Comparison of ENCODE assay signal across 19 mouse cellular contexts in genomic region chr14:36502076-36502994, GRCm38 (mm10).
A peak's percentile ranks its signal among the peaks of the same experiment; 100 is the strongest.
DNase-seq lines count a peak whose midpoint lies in the region; ATAC-seq lines count a peak whose summit lies in the region.
"Had no signal": no experiment of that assay in that cellular context is flagged by ENCODE, and none has a peak within 500 bp of the region (broad histone marks: within the 10 kb centered on the region; RNA-seq: fewer than 3 reads in every experiment).

No protein-coding gene starts in this region.

- H3K4me1 ChIP-seq in forebrain, embryonic 13.5 days = no peaks in the 10 kb centered on the region
- no peaks in the 10 kb centered on the region for H3K4me1 ChIP-seq in forebrain, embryonic 10.5 days
- no peaks in the 10 kb centered on the region for H3K4me1 ChIP-seq in heart, embryonic 11.5 days (ENCODE audit: control insufficient read depth, insufficient read depth, low read length)

- H3K36me3 ChIP-seq in forebrain, embryonic 13.5 days (ENCODE audit: poor library complexity, severe bottlenecking) = no peaks in the 10 kb centered on the region
- no peaks in the 10 kb centered on the region for H3K36me3 ChIP-seq in forebrain, embryonic 10.5 days (replicated peaks)
- H3K36me3 ChIP-seq in heart, embryonic 11.5 days (ENCODE audit: control insufficient read depth, insufficient read depth, low read length) = no peaks in the 10 kb centered on the region

- no peak overlapping the region for H3K27ac ChIP-seq in forebrain, embryonic 13.5 days
- H3K27ac ChIP-seq in forebrain, embryonic 10.5 days = no peak overlapping the region
- no peak overlapping the region for H3K27ac ChIP-seq in heart, embryonic 11.5 days (ENCODE audit: low read depth, low read length)
- H3K27ac ChIP-seq: left cerebral cortex, adult 2 months had no signal

- H3K4me3 ChIP-seq in forebrain, embryonic 13.5 days = no peak overlapping the region
- no peak overlapping the region for H3K4me3 ChIP-seq in forebrain, embryonic 10.5 days
- H3K4me3 ChIP-seq in heart, embryonic 11.5 days (ENCODE audit: low read depth, low read length) = no peak overlapping the region
- H3K4me3 ChIP-seq: left cerebral cortex, adult 2 months had no signal

- WGBS in forebrain, embryonic 13.5 days = 65% methylated on average over 2 of the region's 2 CpGs
- 84% methylated on average over 2 of the region's 2 CpGs for WGBS in forebrain, embryonic 10.5 days
- WGBS in heart, embryonic 11.5 days (ENCODE audit: insufficient replicate concordance) = 70% methylated on average over 2 of the region's 2 CpGs

- H3K9me3 ChIP-seq in forebrain, embryonic 13.5 days (replicated peaks) = no peaks in the 10 kb centered on the region
- H3K9me3 ChIP-seq in forebrain, embryonic 10.5 days = no peaks in the 10 kb centered on the region
- H3K9me3 ChIP-seq in heart, embryonic 11.5 days (replicated peaks; ENCODE audit: control insufficient read depth, low read length) = no peaks in the 10 kb centered on the region

- ATAC-seq in forebrain, embryonic 13.5 days = 0 out of 2 replicates have a peak, but pooled peaks have one; percentile 27
- peak; percentile 91 to 92 for ATAC-seq in hematopoietic stem cell, adult 5-6 weeks (replicated peaks in 1 of 2; ENCODE audit: insufficient read depth in 1 of 2, low FRiP score in 2 of 2, low TSS enrichment in 1 of 2, low read depth in 1 of 2, poor library complexity in 2 of 2, severe bottlenecking in 2 of 2)
- ATAC-seq in activated CD4-positive, CD25-positive, alpha-beta regulatory T cell, adult 4 months = no peak
- ATAC-seq in heart, embryonic 11.5 days (replicated peaks; ENCODE audit: insufficient number of reproducible peaks, low FRiP score, low TSS enrichment) = no peak
- ATAC-seq: Patski had no signal

- no peak for DNase-seq in forebrain, embryonic 10.5 days (ENCODE audit: extremely low spot score, low spot score)
- peak; percentile 15 to 26 for DNase-seq in left cerebral cortex, postnatal 10 days (ENCODE audit: extremely low spot score in 1 of 2, low spot score in 2 of 2)
- no peak for DNase-seq in left cerebral cortex, postnatal 36 days (ENCODE audit: low spot score in 2 of 2)
- DNase-seq in Muller cell, postnatal 12 days (ENCODE audit: inconsistent ontology term) = peak; percentile 38
- DNase-seq: cerebellum, adult 11-12 months; gastrocnemius, postnatal 10 days; heart, postnatal 10 days; kidney, adult 2 months; kidney, postnatal 4 days; liver; lung, adult 18-20 months; lung, postnatal 36 days; thymus, postnatal 36 days had no signal

- intact Hi-C loops in left cerebral cortex, postnatal 10 days (cut with DNase I) = no loop called here
- intact Hi-C loops in left cerebral cortex, postnatal 36 days (cut with DNase I) = no loop called here

- no peaks in the 10 kb centered on the region for H3K27me3 ChIP-seq in forebrain, embryonic 13.5 days
- no peaks in the 10 kb centered on the region for H3K27me3 ChIP-seq in forebrain, embryonic 10.5 days (ENCODE audit: poor library complexity, severe bottlenecking)
- H3K27me3 ChIP-seq in heart, embryonic 11.5 days (ENCODE audit: control insufficient read depth, insufficient read depth, low read length) = no peaks in the 10 kb centered on the region
- H3K27me3 ChIP-seq: Patski had no signal

- no peak overlapping the region for H3K4me2 ChIP-seq in forebrain, embryonic 13.5 days
- no peak overlapping the region for H3K4me2 ChIP-seq in heart, embryonic 11.5 days

- H3K9ac ChIP-seq in forebrain, embryonic 13.5 days = no peak overlapping the region
- no peak overlapping the region for H3K9ac ChIP-seq in heart, embryonic 11.5 days (ENCODE audit: low read depth, low read length)

Comparison
In these comparisons a context has a peak if more than half of its experiments do, and no peak if none do; other contexts are left out.
1. DNase-seq: peak in left cerebral cortex, postnatal 10 days (2 of 2) and Muller cell, postnatal 12 days (single experiment); none in forebrain, embryonic 10.5 days (single experiment) and left cerebral cortex, postnatal 36 days (0 of 2).
2. ATAC-seq: peak in forebrain, embryonic 13.5 days (single experiment) and hematopoietic stem cell, adult 5-6 weeks (2 of 2); none in activated CD4-positive, CD25-positive, alpha-beta regulatory T cell, adult 4 months (single experiment) and heart, embryonic 11.5 days (single experiment).